Mouse (Mus musculus): Measurements from ENCODE around the gene Clk3. TPM values are rescaled to one million over a fixed set of nuclear protein-coding genes. Genes with fewer than 3 reads are reported as not detected.
A peak's percentile ranks its signal among the peaks of the same experiment; 100 is the strongest.

Clk3 gene
- total RNA-seq, 2 experiments from 2014 or later, result 64.3 to 66.9 TPM

- no peak for DNase-seq (ENCODE audit: low spot score in 2 of 2)
These were observed 5.2 kb upstream of the Clk3 start for GRCm38 (mm10) chr9:57770836-57771235.

- no peak for DNase-seq (ENCODE audit: low spot score in 2 of 2)
These were observed 4.6 kb upstream of the Clk3 start for GRCm38 (mm10) chr9:57770214-57770613.

GRCm38 (mm10) chr9:57769539-57770069 is 3.9 kb upstream of the Clk3 start:
- no peak for DNase-seq (ENCODE audit: low spot score in 2 of 2)

GRCm38 (mm10) chr9:57767231-57767630 is 1.6 kb upstream of the Clk3 start:
- no peak for DNase-seq (ENCODE audit: low spot score in 2 of 2)

- DNase-seq (ENCODE audit: low spot score in 2 of 2), result no peak
These were observed 771 bp upstream of the Clk3 start for GRCm38 (mm10) chr9:57766431-57766830.

GRCm38 (mm10) chr9:57764974-57765363 is 691 bp downstream of the Clk3 start:
- DNase-seq (ENCODE audit: low spot score in 2 of 2), result peak; percentile 92 to 96

- DNase-seq (ENCODE audit: low spot score in 2 of 2), result peak; percentile 83 to 85
These were observed 1.3 kb downstream of the Clk3 start for GRCm38 (mm10) chr9:57764147-57764973.

GRCm38 (mm10) chr9:57762563-57762991 is 3.1 kb downstream of the Clk3 start:
- DNase-seq (ENCODE audit: low spot score in 2 of 2), result no peak

GRCm38 (mm10) chr9:57761563-57762551 is 3.8 kb downstream of the Clk3 start:
- DNase-seq (ENCODE audit: low spot score in 2 of 2), result no peak

- DNase-seq (ENCODE audit: low spot score in 2 of 2), result no peak
These were observed 5.1 kb downstream of the Clk3 start for GRCm38 (mm10) chr9:57760416-57761146.

- DNase-seq (ENCODE audit: low spot score in 2 of 2), result peak; percentile 68 to 74
These were observed 6.4 kb downstream of the Clk3 start for GRCm38 (mm10) chr9:57759289-57759688.

GRCm38 (mm10) chr9:57758528-57758927 is 7.1 kb downstream of the Clk3 start:
- DNase-seq (ENCODE audit: low spot score in 2 of 2), result peak; percentile 76 to 78

- DNase-seq (ENCODE audit: low spot score in 2 of 2), result no peak
These were observed 8.1 kb downstream of the Clk3 start for GRCm38 (mm10) chr9:57757578-57757977.

- no peak for DNase-seq (ENCODE audit: low spot score in 2 of 2)
These were observed 14.8 kb downstream of the Clk3 start for GRCm38 (mm10) chr9:57750901-57751300.

- DNase-seq (ENCODE audit: low spot score in 2 of 2), result no peak
These were observed 16.8 kb downstream of the Clk3 start for GRCm38 (mm10) chr9:57748831-57749230.

- peak in 1 of 2 experiments; percentile 65 for DNase-seq (ENCODE audit: low spot score in 2 of 2)
These were observed 17.5 kb downstream of the Clk3 start for GRCm38 (mm10) chr9:57748137-57748536.

- no peak for DNase-seq (ENCODE audit: low spot score in 2 of 2)
These were observed 18.6 kb downstream of the Clk3 start for GRCm38 (mm10) chr9:57747067-57747466.

- DNase-seq (ENCODE audit: low spot score in 2 of 2), result peak in 1 of 2 experiments; percentile 67
These were observed 21.1 kb downstream of the Clk3 start for GRCm38 (mm10) chr9:57744462-57745091.

GRCm38 (mm10) chr9:57739863-57740262 is 25.8 kb downstream of the Clk3 start:
- no peak for DNase-seq (ENCODE audit: low spot score in 2 of 2)

- DNase-seq (ENCODE audit: low spot score in 2 of 2), result no peak
These were observed 32.1 kb downstream of the Clk3 start for GRCm38 (mm10) chr9:57733606-57734005.
